ENCODE assay signal across 8 mouse cellular contexts in the genomic region with DNA sequence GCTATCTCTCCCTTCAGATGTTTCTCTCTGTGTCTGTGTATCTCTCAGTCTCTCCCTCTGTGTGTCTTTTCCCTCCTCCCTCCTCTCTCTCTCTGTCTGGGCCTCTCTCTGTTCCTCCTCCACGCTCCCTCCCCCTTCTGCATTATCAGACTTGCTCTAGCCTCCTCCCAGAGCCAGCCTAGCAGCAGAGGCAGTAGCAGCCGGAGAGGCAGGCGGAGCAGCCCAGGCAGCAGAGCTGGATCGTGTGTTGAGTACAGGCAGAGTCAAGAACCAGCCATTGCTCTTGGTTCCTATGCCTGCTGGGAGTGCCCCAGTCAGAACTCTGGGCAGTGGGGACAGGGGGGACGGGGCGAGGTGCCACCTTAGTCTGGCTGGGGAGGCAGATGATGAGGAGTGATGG. TPM values are rescaled to one million over a fixed set of nuclear protein-coding genes. Genes with fewer than 3 reads are reported as not detected.
DNase-seq lines count a peak whose midpoint lies in the region; ATAC-seq and TF ChIP-seq lines count a peak whose summit lies in the region.

A gene (plus strand): TSS at position 163 of the 400 bp plus-strand sequence.

- peak within 1 kb of the TSS; percentile 26; the same call in 1 of the 2 replicates for H3K4me2 ChIP-seq in forebrain, embryonic 11.5 days (ENCODE audit: low read depth, low read length, severe bottlenecking)
- peak within 1 kb of the TSS; percentile 49 for H3K4me2 ChIP-seq in neural tube, embryonic 12.5 days (replicated peaks)

- intact Hi-C loops in heart, postnatal 25 days (cut with DNase I) = no loop called here

- no peak within 1 kb of the TSS for H3K4me3 ChIP-seq in spleen, adult 2 months (ENCODE audit: extremely low read depth, insufficient read depth, insufficient read length)
- H3K4me3 ChIP-seq in forebrain, embryonic 11.5 days (ENCODE audit: low read depth, low read length) = peak within 1 kb of the TSS; percentile 11
- H3K4me3 ChIP-seq in neural tube, embryonic 12.5 days = peak within 1 kb of the TSS; percentile 15; the same call in 1 of the 2 replicates

- TF ChIP-seq POLR2A in spleen, adult 2 months (IDR thresholded peaks at IDR 0.05; ENCODE audit: low read depth, low read length) = no peak

- 28% methylated on average over 6 of the region's 6 CpGs for WGBS in spleen, adult 2 months
- 16% methylated on average over 6 of the region's 6 CpGs for WGBS in forebrain, embryonic 11.5 days
- WGBS in neural tube, embryonic 12.5 days = 15% methylated on average over 6 of the region's 6 CpGs

- H3K9ac ChIP-seq in forebrain, embryonic 11.5 days (ENCODE audit: low read length) = peak within 1 kb of the TSS; percentile 37; the same call in 1 of the 2 replicates
- peak within 1 kb of the TSS; percentile 21; the same call in 1 of the 2 replicates for H3K9ac ChIP-seq in neural tube, embryonic 12.5 days

- no peaks in the 10 kb centered on the region for H3K9me3 ChIP-seq in forebrain, embryonic 11.5 days (ENCODE audit: control insufficient read depth, low read length)
- no peaks in the 10 kb centered on the region for H3K9me3 ChIP-seq in neural tube, embryonic 12.5 days

- ATAC-seq in forebrain, embryonic 11.5 days (replicated peaks; ENCODE audit: low FRiP score) = no peak; the same call in 1 of the 2 replicates
- no peak for ATAC-seq in neural tube, embryonic 12.5 days (ENCODE audit: low FRiP score, low read depth)

- H3K36me3 ChIP-seq in spleen, adult 2 months (ENCODE audit: control insufficient read depth, insufficient read depth, low read length) = no peaks in the 10 kb centered on the region
- H3K36me3 ChIP-seq in forebrain, embryonic 11.5 days (ENCODE audit: control insufficient read depth, insufficient read depth, low read length) = no peaks in the 10 kb centered on the region
- H3K36me3 ChIP-seq in neural tube, embryonic 12.5 days = no peaks in the 10 kb centered on the region

- TF ChIP-seq CTCF in spleen, adult 2 months (IDR thresholded peaks at IDR 0.05; ENCODE audit: extremely low read depth, insufficient read depth, insufficient read length, insufficient replicate concordance) = no peak

- no peak within 1 kb of the TSS for H3K27ac ChIP-seq in spleen, adult 2 months (ENCODE audit: insufficient read depth, low read length)
- no peak within 1 kb of the TSS for H3K27ac ChIP-seq in forebrain, embryonic 11.5 days (ENCODE audit: low read depth, low read length)
- no peak within 1 kb of the TSS for H3K27ac ChIP-seq in neural tube, embryonic 12.5 days

- DNase-seq in spleen, adult 2 months (ENCODE audit: low read depth in 1 of 2, low spot score in 2 of 2) = no peak
- DNase-seq in spleen, adult 18-20 months = no peak
- no peak for DNase-seq in forebrain, embryonic 11.5 days (ENCODE audit: low spot score)
- no peak for DNase-seq in heart, postnatal 25 days (ENCODE audit: low spot score)
- DNase-seq in left cerebral cortex, adult 9 months (ENCODE audit: low spot score in 2 of 2) = peak; percentile 78 to 88
- no peak for DNase-seq in spleen, postnatal 10 days (ENCODE audit: low spot score in 2 of 2)
- DNase-seq in kidney, postnatal 25 days = no peak

- H3K27me3 ChIP-seq in spleen, adult 2 months (ENCODE audit: control insufficient read depth, insufficient read depth, low read length) = peaks cover 1% of the 10 kb centered on the region; the same call in 1 of the 2 replicates
- peaks cover 6% of the 10 kb centered on the region; the same call in 1 of the 2 replicates for H3K27me3 ChIP-seq in forebrain, embryonic 11.5 days (ENCODE audit: control insufficient read depth, insufficient read depth, low read length)
- peaks cover 37% of the 10 kb centered on the region for H3K27me3 ChIP-seq in neural tube, embryonic 12.5 days (replicated peaks)

- peaks cover 4% of the 10 kb centered on the region; the same call in 1 of the 2 replicates for H3K4me1 ChIP-seq in spleen, adult 2 months (ENCODE audit: control insufficient read depth, insufficient read depth, insufficient read length)
- H3K4me1 ChIP-seq in forebrain, embryonic 11.5 days (replicated peaks; ENCODE audit: control insufficient read depth, insufficient read depth, low read length) = 0 out of 2 replicates have a peak, but pooled peaks cover 2% of the 10 kb centered on the region
- H3K4me1 ChIP-seq in neural tube, embryonic 12.5 days = 0 out of 2 replicates have a peak, but pooled peaks cover 3% of the 10 kb centered on the region

RNA-seq across cellular contexts. Expression of the gene that starts here (rescaled TPM):
- polyA plus RNA-seq in spleen, adult 2 months (2012; rRNA removed) = 42.6 and 48.4 TPM in 2 replicates
- 18.6 and 22.7 TPM in 2 replicates for polyA plus RNA-seq in forebrain, embryonic 11.5 days (2014; fragmentation: Nextera tagmentation; extraction: Ambion mirVana)
- 10 to 100 TPM; 63.6 to 65.9 TPM for total RNA-seq in heart, postnatal 25 days (2021)
- polyA plus RNA-seq in neural tube, embryonic 12.5 days (2016; fragmentation: Nextera tagmentation; extraction: Ambion mirVana) = 30.7 and 40.0 TPM in 2 replicates

Comparison
In these comparisons a context has a peak if more than half of its experiments do, and no peak if none do; other contexts are left out.
1. DNase-seq: peak in left cerebral cortex, adult 9 months (2 of 2); none in spleen, adult 2 months (0 of 2), spleen, adult 18-20 months (0 of 2), forebrain, embryonic 11.5 days (single experiment), heart, postnatal 25 days (single experiment), spleen, postnatal 10 days (0 of 2) and kidney, postnatal 25 days (0 of 2).